Mouse (Mus musculus) liver, embryonic 11.5 days (tissue): ENCODE data around the gene Rftn1. TPM values are rescaled to one million over a fixed set of nuclear protein-coding genes. Genes with fewer than 3 reads are reported as not detected.
A peak's percentile ranks its signal among the peaks of the same experiment; 100 is the strongest.

Source experiments
- ATAC-seq: fragments of 200-750 bp; cut with Nextera tagmentation; replicated peaks from 2 replicates; pipeline ENCODE4 v1.8.0; 2017; ENCODE audit warnings: moderate number of reproducible peaks, mild to moderate bottlenecking, moderate TSS enrichment, moderate library complexity; ENCODE audit not compliant: low FRiP score
- DNase-seq: peaks from one replicate; pipeline ENCODE4 v3.0.0-alpha.2; 2017; ENCODE audit warnings: low spot score
- H3K27ac ChIP-seq: fragments of 300-500 bp; sonication (generic); 2 replicates; pipeline ENCODE4 v1.5.1; 2014; ENCODE audit warnings: mild to moderate bottlenecking, low read depth, low read length, control low read depth
- H3K27me3 ChIP-seq: fragments of 300-500 bp; sonication (generic); replicated peaks from 2 replicates; pipeline ENCODE4 v1.6.1; 2014; ENCODE audit warnings: low read length, mixed read lengths; ENCODE audit not compliant: control insufficient read depth, insufficient read depth
- H3K36me3 ChIP-seq: fragments of 300-500 bp; sonication (generic); 2 replicates; pipeline ENCODE4 v1.6.1; 2014; ENCODE audit warnings: mild to moderate bottlenecking, low read length, moderate library complexity, mixed read lengths; ENCODE audit not compliant: control insufficient read depth, insufficient read depth
- H3K4me1 ChIP-seq: fragments of 300-500 bp; sonication (generic); replicated peaks from 2 replicates; pipeline ENCODE4 v1.6.1; 2014; ENCODE audit warnings: low read length, mixed read lengths; ENCODE audit not compliant: control insufficient read depth, insufficient read depth
- H3K4me2 ChIP-seq: fragments of 300-500 bp; sonication (generic); 2 replicates; pipeline ENCODE4 v1.6.1; 2014; ENCODE audit warnings: mild to moderate bottlenecking, control low read depth, moderate library complexity
- H3K4me3 ChIP-seq: fragments of 300-500 bp; sonication (generic); 2 replicates; pipeline ENCODE4 v1.5.1; 2014; ENCODE audit warnings: low read depth, low read length, control low read depth
- H3K9ac ChIP-seq: fragments of 300-500 bp; sonication (generic); 2 replicates; pipeline ENCODE4 v1.6.1; 2014; ENCODE audit warnings: low read depth, low read length, control low read depth
- H3K9me3 ChIP-seq: fragments of 300-500 bp; sonication (generic); 2 replicates; pipeline ENCODE4 v1.6.1; 2016; ENCODE audit warnings: low read length, inconsistent platforms, mixed read lengths; ENCODE audit not compliant: control insufficient read depth
- WGBS: fragments of 180-500 bp; shearing (Covaris S2); extraction: QIAGEN DNeasy Blood & Tissue Kit; methylation state at CpG from one replicate; pipeline ENCODE4 v1.1.7; 2014; 5-methylcytosine and 5-hydroxymethylcytosine counted together
- polyA plus RNA-seq: library from polyadenylated mRNA; unstranded; fragments of >200 nt; fragmentation: Nextera tagmentation; extraction: Ambion mirVana; gene quantifications from 2 replicates; pipeline ENCODE4 v1.2.1, GENCODE M21; 2014

The Rftn1 gene
- polyA plus RNA-seq, 1 experiment from 2014 or later = 12.8 TPM

DNA sequence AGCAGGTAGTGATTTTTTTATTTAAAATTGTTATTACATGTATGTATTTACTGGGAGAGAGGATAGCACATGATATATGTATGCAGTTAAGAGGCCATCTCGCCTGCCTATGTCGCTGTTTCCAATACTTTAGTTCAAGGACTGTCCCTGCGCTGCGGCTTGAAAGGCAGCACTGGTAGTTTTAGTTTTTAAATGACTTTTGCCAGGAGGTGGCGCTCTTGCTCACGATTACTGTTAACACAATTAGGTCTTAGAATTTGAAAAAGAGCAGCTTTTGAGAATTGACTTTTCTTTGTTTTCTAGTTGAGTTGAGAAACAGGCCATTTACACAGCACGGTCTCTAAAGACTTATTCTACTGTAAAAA lies 239.0 kb downstream of the Rftn1 start:
- peak; percentile 55 for DNase-seq
- Histone ChIP-seq H3K4me1 (no peaks in the 10 kb centered on the region), H3K4me2 (peak overlapping the region; percentile 42), H3K4me3 (no peak overlapping the region), H3K36me3 (no peaks in the 10 kb centered on the region), H3K27me3 (no peaks in the 10 kb centered on the region; the same call in 1 of the 2 replicates), H3K9ac (peak overlapping the region; percentile 32; the same call in 1 of the 2 replicates), H3K9me3 (no peaks in the 10 kb centered on the region), H3K27ac (no peak overlapping the region)
- no peak for ATAC-seq
- WGBS = 12% methylated on average over 7 of the region's 7 CpGs

DNA sequence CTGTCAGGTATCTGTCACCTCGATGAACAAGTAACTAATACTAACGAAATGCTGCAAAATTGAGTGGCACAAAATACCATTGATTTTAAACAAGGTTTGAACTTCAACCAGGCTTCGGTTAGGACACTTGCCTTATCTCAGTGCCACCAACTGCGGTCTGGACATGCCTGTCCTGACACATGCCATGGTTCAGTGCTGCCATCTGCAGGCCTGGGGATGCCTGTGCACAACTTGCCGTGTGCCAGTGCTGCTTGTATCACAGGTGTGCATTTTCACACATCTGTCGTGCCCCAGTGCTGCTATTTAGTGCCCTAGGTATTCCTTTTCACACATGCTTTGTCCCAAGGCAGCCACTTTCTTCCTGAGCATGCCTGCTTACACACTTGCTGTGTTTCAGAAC lies 247.8 kb downstream of the Rftn1 start:
- ATAC-seq = no peak
- no peak overlapping the region for H3K9ac ChIP-seq
- no peaks in the 10 kb centered on the region for H3K4me1 ChIP-seq
- H3K27ac ChIP-seq = no peak overlapping the region
- no peak overlapping the region for H3K4me2 ChIP-seq
- H3K36me3 ChIP-seq = no peaks in the 10 kb centered on the region
- no peaks in the 10 kb centered on the region for H3K9me3 ChIP-seq
- DNase-seq = no peak
- H3K4me3 ChIP-seq = no peak overlapping the region
- 57% methylated on average over 6 of the region's 6 CpGs for WGBS
- H3K27me3 ChIP-seq = no peaks in the 10 kb centered on the region

Other genes with a start within 250 kb of the Rftn1 start
- gene Dazl, start 103.0 kb upstream of the Rftn1 start, polyA plus RNA-seq = 0.18 and 0.45 TPM in 2 replicates